Mouse (Mus musculus) heart, postnatal 10 days (tissue): ENCODE results near the gene Adprhl1. TPM values are rescaled to one million over a fixed set of nuclear protein-coding genes. Genes with fewer than 3 reads are reported as not detected.

ENCODE experiments used
- microRNA-seq, 2 experiments: library from miRNA; unstranded; fragments of <30 nt; microRNA quantifications; one replicate each; pipeline ENCODE4 v1.2.0; 2022
- total RNA-seq, 2 experiments: library from RNA; stranded (reverse); gene quantifications; 2 replicates each; pipeline ENCODE4 v1.2.3; 2021

The Adprhl1 gene
- total RNA-seq, 2 experiments from 2014 or later = 418 to 470 TPM

Small RNA genes lying within 50 kb of the gene (microRNA-seq; reads per million reads assigned to microRNA genes)
- gene Mir1968 = 10.7 to 17.0 reads per million in 2 experiments

Other genes with a start within 250 kb of the Adprhl1 start
- gene F7, start 228.1 kb downstream of the Adprhl1 start, total RNA-seq = not detected
- gene F10, start 216.9 kb downstream of the Adprhl1 start, total RNA-seq = under 1 TPM; 0.30 to 0.41 TPM
- gene Proz, start 193.2 kb downstream of the Adprhl1 start, total RNA-seq = not detected
- 10 to 100 TPM; 11.7 to 12.0 TPM for gene Pcid2, start 148.7 kb downstream of the Adprhl1 start, total RNA-seq
- 10 to 100 TPM; 83.0 to 84.8 TPM for gene Cul4a, start 148.5 kb downstream of the Adprhl1 start, total RNA-seq
- gene Lamp1, start 95.0 kb downstream of the Adprhl1 start, total RNA-seq = 100 to 1,000 TPM; 310 to 323 TPM
- gene Grtp1, start 53.5 kb downstream of the Adprhl1 start, total RNA-seq = 1 to 10 TPM; 2.5 to 2.6 TPM
- 10 to 100 TPM; 33.8 to 41.8 TPM for gene Dcun1d2, start 34.0 kb upstream of the Adprhl1 start, total RNA-seq
- gene Tmco3, start 34.0 kb upstream of the Adprhl1 start, total RNA-seq = 10 to 100 TPM; 24.5 to 27.3 TPM
- 10 to 100 TPM; 54.7 to 57.2 TPM for gene Tfdp1, start 84.6 kb upstream of the Adprhl1 start, total RNA-seq
- gene Atp4b, start 142.7 kb upstream of the Adprhl1 start, total RNA-seq = not detected
- gene Grk1, start 150.9 kb upstream of the Adprhl1 start, total RNA-seq = under 1 TPM in 1 of 2 experiments, not detected in 1; 0.05 TPM
- gene Tmem255b, start 181.0 kb upstream of the Adprhl1 start, total RNA-seq = 10 to 100 TPM; 13.5 to 18.8 TPM
- 100 to 1,000 TPM; 135 to 143 TPM for gene Gas6, start 240.3 kb upstream of the Adprhl1 start, total RNA-seq